Mouse (Mus musculus) CH12F3 (cell line): ENCODE measurements at regions not wholly inside any gene's neighbourhood (a gene's known extent, or its start where the extent isn't known, plus 50 kb on each side); places are given as distances from the start of the nearest gene placed in this dataset.

Source experiments
- in situ Hi-C: fragments of 300-500 bp; cut with MboI; formaldehyde crosslinking; loops from 2 replicates; pipeline ENCODE4 v1.14.3; 2020; ENCODE audit warnings: low sequenced_read_pairs

DNA sequence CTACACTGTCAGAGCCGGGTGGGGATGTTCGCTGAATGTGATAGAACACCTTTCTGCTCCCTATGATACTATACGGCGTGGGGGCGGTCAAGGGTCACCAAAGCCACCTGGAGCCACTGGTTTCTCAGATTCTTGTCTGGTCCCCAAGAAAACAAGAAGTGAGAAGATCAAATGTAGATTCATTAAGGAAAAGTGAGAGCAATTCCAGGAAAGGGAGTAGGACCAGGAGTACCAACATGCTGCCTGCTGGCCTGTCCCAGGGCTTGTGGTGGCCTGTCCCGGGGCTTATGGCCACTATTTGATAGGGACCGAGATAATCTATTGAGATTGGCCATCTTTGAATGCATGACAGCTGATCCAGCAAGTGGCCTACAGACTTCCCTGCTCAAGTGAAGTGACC is 58.8 kb upstream of the Fut8 start:
- in situ Hi-C loops, result no loop called here

DNA sequence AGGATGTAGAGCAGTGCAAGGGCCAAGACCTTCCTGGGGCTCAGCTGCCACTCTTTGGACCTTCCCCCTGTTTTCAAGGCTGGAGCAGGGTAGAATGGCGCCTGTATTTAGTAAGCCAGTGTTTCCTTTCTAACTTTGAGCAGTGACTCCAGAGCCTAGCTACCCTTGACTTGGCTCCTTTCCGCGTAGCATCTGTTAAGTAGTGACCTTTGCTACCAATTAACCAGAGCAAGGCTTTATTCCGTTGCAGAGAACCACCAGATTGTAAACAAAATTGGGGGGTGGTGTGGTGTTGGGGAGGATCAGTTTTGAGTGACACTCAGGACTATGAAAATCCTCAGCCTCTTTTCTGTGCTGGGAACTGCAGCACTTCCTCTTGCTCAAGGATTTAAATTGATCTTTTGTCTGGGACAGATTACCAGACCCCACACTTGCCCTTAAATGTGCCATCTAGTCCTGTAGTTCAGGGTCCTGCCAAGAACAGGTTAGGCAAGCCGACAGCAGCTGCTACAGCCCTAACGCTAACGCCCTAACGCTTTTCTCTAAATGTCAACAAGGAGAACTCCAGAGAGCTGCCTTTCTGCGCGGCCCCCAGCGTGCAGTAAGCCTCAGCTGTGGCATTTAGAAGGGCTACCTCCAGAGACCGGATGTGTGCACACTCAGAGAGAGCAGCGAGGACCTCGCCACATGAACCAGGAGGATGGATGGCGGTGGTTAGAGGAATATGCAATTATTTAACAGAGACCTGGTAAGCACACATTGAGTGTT is 59.9 kb upstream of the Fut8 start:
- in situ Hi-C loops, result no loop called here

DNA sequence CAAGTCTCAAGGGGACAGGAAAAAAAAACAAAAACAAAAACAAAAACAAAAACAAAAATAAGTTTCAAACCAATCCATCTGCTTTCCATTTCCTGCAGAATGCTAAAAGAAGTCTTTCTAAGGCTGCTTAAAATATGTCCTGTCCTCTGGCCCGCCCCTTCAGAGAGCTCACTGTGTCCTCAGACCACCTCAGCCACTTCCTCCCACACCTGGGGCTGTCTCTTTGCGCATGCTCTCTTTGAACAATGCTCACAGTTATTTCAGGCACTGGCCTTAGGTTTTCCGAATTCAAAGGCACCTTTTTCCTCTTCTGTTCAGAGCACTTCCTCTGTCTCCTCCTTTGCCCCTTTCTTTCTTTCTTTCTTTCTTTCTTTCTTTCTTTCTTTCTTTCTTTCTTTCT is 60.6 kb upstream of the Fut8 start:
- in situ Hi-C loops, result no loop called here

DNA sequence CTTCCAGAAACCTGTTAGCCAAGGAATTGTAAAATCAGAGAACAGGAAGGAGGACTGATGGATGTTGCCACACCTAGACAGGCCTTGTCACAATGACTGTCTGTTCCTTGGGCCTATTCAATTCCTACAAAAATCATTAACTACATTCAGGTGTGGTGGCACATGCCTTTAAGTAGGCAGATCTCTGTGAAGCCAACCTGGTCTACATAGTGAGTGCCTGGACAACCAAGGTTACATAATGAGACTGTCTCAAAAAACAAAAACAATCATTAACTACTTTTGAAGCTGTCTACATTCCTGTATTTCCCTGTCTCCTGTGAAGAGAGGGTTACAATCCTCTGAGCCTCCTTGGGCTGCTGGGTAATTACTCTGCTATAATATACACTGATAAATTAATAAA is 63.9 kb upstream of the Fut8 start:
- in situ Hi-C loops, result no loop called here

DNA sequence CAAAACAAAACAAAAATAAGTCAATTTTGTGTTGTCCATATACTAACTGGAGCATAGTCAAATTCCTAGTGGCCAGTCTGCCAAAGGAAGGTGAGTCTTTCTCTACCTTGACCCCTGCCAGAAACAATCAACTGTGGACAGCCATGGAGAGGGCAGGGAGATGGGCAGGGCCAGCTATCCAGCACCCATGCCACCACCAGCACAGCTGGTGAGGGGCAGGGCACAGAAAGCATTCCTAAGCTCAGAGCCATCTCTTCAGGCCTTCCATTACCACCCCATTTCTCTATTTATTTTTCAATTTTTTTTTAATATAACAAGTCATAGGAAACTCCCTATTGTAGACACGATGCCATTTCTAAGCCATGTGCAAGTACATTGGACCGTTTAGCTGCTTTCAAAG is 65.4 kb upstream of the Fut8 start:
- in situ Hi-C loops, result no loop called here

DNA sequence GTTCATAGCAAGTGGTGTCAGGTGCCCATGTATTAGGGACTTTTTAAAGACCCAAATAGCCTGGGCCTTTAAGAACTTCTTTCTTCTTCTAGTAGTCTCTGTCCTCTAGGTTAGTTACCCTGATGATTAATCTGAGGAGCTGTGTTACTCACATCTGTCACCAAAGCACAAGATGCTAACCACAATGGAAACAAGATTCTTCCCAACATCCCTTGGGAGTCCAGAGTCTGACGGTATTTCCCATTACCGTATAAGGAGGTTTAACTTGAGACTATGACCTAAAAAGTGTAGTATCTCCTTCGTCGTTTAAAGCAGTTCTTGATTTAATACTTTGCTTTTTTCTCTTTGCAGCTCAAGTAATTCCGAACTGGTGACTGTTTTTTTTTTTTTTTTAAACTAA is 67.7 kb upstream of the Fut8 start:
- in situ Hi-C loops, result no loop called here

DNA sequence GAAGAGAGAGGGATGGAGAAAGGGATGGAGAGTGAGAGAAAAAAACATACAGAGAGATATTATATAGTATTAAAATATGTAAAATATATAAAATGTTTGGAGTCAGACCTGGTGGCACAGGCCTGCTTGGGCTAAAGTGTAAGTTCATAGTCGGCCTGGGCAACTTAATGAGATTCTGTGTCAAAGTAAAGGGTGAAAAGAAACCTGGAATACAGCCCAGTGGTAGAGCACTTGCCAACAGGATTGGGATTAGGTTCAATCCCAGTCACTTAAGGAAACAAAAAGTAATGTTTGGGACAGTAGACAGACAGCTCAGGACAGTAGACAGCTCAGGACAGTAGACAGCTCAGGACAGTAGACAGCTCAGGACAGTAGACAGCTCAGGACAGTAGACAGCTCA is 69.6 kb upstream of the Fut8 start:
- in situ Hi-C loops, result no loop called here

DNA sequence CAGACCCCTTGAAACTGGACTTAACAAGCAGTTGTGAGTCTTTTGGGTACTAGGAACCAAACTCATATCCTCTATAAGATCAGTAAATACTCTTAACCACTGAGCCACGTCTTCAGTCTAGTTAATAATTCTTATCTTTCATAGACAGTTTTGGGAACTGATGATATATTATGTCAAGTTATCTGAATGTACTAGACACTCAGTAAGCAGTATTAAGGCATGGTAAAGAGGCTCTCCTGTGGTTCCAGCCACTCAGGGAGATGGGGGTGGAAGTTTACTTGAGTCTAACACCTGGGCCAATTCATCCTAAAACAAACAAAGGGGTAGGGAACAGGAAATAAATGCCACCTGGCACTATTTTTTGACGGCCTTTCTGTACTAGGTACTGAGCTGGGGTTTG is 81.2 kb upstream of the Fut8 start:
- in situ Hi-C loops, result no loop called here

DNA sequence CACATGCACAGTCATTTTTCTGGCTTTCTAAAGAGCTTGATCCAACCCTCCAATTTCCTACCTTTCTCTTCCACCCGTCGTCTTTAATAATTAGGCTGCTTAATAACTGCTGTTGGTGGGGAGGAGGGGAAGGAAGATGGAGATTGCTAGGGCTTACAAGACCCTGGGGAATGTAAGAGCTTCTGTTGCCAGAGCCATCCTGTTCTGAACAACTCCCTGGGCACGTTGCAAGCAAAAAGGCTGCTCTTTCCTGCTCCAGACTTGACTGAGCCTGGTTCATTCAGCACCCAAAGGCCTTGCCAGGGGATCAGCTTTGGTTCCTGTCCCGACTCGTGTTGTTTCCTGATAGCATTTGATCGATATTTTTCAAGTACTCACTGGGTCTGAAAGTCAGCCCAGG is 82.3 kb upstream of the Fut8 start:
- in situ Hi-C loops, result no loop called here

DNA sequence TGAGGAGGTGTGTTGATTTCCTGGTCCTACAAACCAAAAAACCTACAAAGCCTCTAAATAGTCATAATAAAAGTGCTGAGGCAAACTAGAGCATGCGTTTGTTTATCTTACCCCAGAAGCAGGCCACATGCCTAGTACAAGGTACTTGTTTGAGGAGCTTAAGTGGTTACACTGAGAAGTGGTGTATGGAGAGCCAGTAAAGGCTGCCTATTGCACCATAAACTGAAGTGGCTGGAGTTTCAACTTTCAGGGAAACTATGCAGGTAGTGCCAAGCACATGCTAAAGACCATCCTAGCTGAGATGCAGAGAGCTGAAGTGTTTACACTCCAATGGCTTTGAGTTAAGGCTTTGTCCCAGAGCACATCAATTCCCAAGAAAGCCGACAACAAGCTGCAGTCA is 86.5 kb upstream of the Fut8 start:
- in situ Hi-C loops, result no loop called here

DNA sequence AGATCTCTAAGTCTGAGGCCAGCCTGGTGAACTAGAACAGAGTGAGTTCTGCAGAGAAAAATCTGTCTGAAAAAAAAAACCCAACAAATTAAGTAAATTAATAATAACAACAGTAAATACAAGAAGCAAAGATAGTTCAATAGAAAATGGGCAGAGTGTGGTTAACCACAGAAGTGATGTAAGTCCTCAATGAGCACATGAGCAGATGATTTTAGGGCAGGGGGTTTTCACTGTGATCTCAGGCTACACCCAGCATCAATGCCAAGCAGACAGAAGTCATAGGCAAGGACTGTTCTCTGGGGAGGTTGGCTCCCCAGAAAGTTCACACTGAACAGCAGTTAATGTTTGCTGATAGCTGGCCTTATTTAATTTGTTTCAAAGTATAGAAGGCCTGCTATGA is 88.1 kb upstream of the Fut8 start:
- in situ Hi-C loops, result loop anchor here (10.0 kb wide), 1 partner anchor 85 kb away; the partner anchor contains the start of gene Fut8

DNA sequence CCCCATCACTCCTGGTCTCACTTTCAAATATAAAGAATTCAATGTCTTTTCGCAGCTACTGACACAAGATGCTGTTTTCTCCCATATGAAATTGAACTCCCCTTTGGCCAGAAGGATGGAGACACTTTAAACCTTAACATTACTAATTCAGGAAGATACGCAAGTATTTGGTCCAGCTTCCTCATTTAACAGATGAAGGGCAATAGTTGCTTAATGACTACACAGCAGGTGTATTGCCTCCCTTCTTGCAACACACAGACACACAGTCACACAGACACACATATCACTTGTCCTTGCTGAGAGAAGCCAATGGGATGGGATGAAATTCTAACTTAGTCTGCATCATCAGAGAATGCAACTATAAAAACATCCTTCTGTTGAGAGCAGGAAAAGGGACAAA is 89.8 kb upstream of the Fut8 start:
- in situ Hi-C loops, result loop anchor here (10.0 kb wide), 1 partner anchor 87 kb away; the partner anchor contains the start of gene Fut8

DNA sequence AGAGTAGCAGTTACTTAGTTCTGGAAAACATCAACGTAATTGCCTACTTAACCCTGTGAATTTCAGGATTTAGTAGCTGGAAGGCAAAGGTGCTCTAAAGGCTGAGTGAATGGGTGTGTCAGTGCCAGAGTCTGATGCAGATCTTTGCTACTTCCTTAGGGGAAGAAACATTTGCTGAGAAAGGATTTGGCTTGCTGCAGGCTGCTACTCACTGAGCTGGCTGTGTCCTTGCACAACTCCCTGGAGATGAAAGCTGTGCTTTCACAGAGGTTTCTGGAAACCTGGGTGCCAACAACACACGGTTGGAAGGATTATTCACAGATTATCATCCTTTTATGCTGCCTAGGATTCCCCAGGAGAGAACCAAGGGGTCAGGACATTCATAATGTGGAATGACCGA is 94.0 kb upstream of the Fut8 start:
- in situ Hi-C loops, result loop anchor here (10.0 kb wide), 1 partner anchor 91 kb away; the partner anchor contains the start of gene Fut8

DNA sequence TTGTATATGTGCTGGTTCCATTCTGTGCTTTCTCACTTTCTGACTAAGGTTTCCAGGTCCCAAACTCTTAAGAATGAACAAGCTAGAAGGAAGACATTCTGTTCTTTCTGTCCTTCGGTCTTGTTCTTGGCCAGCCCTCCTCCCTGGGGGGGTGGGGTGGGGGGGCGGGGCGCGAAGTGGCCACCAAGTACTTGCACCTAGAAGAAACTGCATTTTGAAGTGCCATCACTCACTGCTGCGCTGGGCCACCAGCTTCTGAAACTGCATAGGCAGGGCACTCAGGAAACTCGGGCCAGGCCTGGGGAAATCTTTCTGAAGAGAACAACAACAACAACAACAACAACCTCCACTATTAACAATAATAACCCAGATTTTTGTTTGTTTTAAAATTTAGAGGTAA is 94.4 kb upstream of the Fut8 start:
- in situ Hi-C loops, result loop anchor here (10.0 kb wide), 1 partner anchor 91 kb away; the partner anchor contains the start of gene Fut8

DNA sequence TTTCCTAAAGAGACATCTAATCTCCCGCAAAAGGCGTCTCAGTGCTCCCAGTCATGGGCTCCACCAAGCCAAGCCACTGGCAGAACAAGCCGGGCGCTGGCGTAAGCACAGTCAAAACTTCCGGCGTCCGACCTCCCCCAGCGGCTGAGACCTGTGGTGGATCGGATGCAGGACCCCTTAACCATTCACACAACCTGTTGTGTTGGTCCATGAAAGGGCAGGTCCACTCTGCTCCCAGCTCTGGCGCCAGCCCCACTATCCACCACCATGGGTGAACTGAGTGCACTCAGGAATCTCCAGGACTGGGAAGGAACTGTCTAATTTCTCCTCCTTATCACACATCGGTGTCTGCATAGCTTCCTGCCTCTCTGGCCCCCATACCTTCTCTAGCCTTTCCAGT is 94.8 kb upstream of the Fut8 start:
- in situ Hi-C loops, result loop anchor here (10.0 kb wide), 1 partner anchor 92 kb away; the partner anchor contains the start of gene Fut8

DNA sequence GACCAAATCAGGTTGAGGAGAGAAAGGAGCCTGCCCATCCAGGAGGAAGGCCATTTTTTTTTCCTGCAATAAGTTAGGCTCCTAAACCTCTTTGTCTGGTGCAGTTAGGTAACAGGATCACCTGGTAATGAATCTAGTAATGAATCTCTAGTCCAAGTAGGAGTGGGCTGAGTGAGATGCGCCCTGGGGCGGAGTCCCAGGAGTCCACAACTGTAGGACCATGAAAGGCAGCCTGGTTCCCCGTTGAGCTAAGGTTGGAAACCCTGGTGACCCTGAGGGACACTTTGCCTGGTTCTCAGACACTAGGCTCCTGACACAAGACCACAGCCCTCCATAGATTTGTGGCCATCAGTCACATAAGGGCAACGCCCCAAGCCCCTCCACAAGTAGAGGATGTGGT is 95.7 kb upstream of the Fut8 start:
- in situ Hi-C loops, result loop anchor here (10.0 kb wide), 1 partner anchor 93 kb away; the partner anchor contains the start of gene Fut8

DNA sequence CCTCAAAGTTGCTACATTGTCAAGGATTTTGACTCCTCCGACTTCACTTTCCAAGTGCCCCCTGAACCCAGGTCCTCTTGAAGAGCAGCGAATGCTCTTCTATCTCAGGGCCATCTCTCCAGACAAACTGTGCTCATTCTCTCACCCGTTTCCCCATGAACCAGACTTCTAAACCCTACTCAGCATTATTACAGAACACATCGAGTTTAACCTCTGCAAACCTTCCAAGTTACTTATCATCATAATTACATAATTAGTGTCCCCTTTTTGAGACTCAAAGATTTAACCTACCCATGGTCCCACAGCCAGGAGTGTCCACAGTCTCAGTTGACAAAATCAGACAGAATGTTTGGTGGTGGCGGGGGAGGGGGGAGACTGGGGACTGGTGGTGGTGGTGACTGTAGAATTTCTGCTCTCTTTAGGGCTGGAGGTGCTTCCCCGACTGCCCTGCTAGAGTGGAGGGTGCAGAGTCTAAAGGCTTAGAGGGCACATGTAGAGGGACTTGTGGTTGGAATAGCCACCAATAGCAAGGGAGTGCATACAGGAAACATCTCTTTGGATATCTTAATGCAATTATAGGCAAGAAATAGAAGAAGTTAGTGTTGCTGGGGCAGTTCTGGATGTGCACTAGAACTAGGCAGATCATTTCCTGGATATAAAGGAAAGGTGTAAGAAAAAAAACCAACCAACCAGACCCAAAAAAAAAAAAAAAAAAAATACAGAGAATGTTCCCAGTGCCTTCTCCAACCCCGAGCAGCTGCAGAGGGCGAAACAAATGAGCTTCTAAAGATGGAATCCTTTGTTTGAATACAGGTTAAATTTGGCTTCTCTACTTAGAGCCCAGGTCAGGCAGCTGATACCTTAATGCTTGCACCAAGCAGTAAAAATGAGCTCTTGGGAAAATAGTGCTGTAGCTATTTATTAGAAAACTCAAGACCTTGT is 96.4 kb upstream of the Fut8 start:
- in situ Hi-C loops, result loop anchor here (10.0 kb wide), 1 partner anchor 93 kb away; the partner anchor contains the start of gene Fut8

DNA sequence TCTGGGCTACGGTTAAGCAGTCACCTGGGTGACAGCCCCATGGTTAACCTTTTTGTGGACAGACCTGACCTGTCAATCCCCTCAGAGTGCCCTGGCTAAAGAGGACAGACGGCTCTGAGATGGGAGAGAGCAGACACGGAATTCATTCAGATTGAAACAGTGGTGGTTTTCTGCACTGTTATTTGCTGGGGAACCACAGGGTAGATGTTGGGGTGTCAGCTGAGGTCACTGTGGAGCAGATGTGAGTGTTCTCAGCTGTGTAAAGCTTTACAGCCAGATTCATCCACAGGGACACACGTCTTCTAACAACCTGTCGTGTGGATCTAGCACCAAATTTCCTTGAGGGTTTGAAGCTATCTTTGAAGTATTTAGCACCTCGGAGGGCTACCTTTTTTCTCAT is 97.3 kb upstream of the Fut8 start:
- in situ Hi-C loops, result loop anchor here (10.0 kb wide), 1 partner anchor 94 kb away; the partner anchor contains the start of gene Fut8

DNA sequence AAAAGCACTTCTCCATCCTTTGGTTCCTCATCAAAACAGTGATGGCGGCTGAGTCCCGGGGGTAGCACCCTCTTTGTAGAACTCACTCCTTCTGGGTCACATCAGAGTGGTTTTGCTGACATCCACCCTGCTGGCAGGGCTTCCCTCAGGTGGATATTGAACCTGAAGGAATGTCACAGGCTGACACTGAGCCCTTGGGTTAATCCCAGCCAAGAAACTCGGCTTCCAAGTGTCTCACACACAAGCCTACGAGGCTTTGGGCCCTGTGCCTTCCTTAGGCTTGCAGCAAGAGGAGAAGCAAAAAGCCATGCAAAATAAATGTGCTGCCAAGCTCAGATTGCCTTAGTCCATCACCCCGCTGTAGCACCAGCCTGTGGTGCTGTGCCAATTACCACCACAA is 97.8 kb upstream of the Fut8 start:
- in situ Hi-C loops, result loop anchor here (10.0 kb wide), 1 partner anchor 95 kb away; the partner anchor contains the start of gene Fut8

DNA sequence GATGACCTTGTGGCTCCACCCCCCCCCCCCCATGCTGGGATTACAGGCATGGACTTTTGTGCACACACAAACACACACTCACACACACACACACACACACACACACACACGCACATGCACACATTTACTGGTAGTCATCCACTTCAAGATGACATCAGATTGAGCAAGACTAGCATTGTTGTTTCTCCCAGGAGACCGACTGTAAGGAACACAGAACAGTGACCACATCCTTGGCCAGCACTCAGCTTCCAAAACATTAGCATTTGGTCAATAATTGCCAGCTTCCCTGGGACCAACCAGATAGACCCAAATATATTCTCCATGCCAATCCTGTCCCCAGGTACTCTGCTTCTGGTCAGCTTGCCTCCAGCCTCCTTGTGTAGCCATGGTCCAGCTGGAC is 98.2 kb upstream of the Fut8 start:
- in situ Hi-C loops, result loop anchor here (10.0 kb wide), 1 partner anchor 95 kb away; the partner anchor contains the start of gene Fut8

DNA sequence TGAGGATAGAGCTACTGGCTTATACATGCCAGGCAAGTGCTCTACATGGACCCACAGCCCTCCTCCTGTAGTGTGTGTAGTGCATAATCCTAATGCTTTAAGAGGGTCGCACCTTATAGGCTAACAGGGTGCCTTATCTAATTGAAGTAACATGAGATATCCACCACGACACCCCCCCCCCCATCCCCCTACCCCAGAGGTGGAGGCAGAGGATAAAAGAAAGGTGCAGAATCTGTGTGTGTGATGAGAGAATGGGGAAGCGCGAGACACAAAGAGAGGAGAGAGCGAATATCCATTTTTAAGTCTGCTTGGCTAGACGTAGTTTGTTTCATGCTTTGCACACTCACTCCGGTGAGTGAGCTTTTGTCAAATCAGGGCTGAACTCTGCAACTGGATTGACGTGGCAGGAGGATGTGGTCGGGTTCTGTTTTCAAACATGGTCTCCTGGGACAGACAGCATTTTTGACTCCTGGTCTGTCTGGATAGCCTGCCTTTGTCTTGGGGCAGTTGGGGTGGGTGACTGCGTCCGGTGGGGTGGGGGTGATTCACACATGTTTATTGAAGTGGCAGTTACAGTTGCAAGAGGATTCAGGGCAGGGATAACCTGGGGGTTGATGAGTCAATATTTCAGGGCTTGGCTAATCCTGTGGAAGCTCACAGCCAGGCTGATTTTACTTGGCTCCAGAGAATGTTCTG is 99.3 kb upstream of the Fut8 start:
- in situ Hi-C loops, result no loop called here
